Mouse (Mus musculus) layer of hippocampus, adult 9-11 months (tissue): ENCODE measurements around the gene Lifr.

Experiments
- DNase-seq: peaks from one replicate; pipeline ENCODE4 v3.0.0; 2022

Gene Lifr

GRCm38 (mm10) chr15:7090211-7090765 lies at the start of gene Lifr:
TSS of gene Lifr (plus strand) at chr15:7090614.
- no peak for DNase-seq

GRCm38 (mm10) chr15:7044081-7044749 lies 46.2 kb upstream of the Lifr start:
- no peak for DNase-seq

- DNase-seq: no peak
Observed at GRCm38 (mm10) chr15:7045056-7045455, 45.4 kb upstream of the Lifr start.

GRCm38 (mm10) chr15:7047931-7048330 lies 42.5 kb upstream of the Lifr start:
- peak; percentile 60 for DNase-seq

- no peak for DNase-seq
Observed at GRCm38 (mm10) chr15:7048916-7049315, 41.5 kb upstream of the Lifr start.

GRCm38 (mm10) chr15:7051666-7052065 lies 38.7 kb upstream of the Lifr start:
- DNase-seq: no peak

GRCm38 (mm10) chr15:7052117-7052516 lies 38.3 kb upstream of the Lifr start:
- no peak for DNase-seq

GRCm38 (mm10) chr15:7056851-7057250 lies 33.6 kb upstream of the Lifr start:
- no peak for DNase-seq

GRCm38 (mm10) chr15:7060522-7060921 lies 29.9 kb upstream of the Lifr start:
- no peak for DNase-seq

- no peak for DNase-seq
Observed at GRCm38 (mm10) chr15:7061995-7062697, 28.3 kb upstream of the Lifr start.

GRCm38 (mm10) chr15:7062698-7063009 lies 27.8 kb upstream of the Lifr start:
- no peak for DNase-seq

GRCm38 (mm10) chr15:7063521-7064240 lies 26.7 kb upstream of the Lifr start:
- no peak for DNase-seq

GRCm38 (mm10) chr15:7064992-7065523 lies 25.4 kb upstream of the Lifr start:
- no peak for DNase-seq

GRCm38 (mm10) chr15:7065624-7066023 lies 24.8 kb upstream of the Lifr start:
- DNase-seq: no peak

- no peak for DNase-seq
Observed at GRCm38 (mm10) chr15:7066752-7067151, 23.7 kb upstream of the Lifr start.

GRCm38 (mm10) chr15:7069374-7069773 lies 21.0 kb upstream of the Lifr start:
- no peak for DNase-seq

GRCm38 (mm10) chr15:7070199-7070794 lies 20.1 kb upstream of the Lifr start:
- DNase-seq: no peak

- no peak for DNase-seq
Observed at GRCm38 (mm10) chr15:7073269-7073668, 17.1 kb upstream of the Lifr start.

GRCm38 (mm10) chr15:7075185-7075584 lies 15.2 kb upstream of the Lifr start:
- DNase-seq: peak; percentile 20

GRCm38 (mm10) chr15:7078356-7078755 lies 12.1 kb upstream of the Lifr start:
- no peak for DNase-seq

GRCm38 (mm10) chr15:7079631-7080337 lies 10.6 kb upstream of the Lifr start:
- DNase-seq: no peak

GRCm38 (mm10) chr15:7080916-7081626 lies 9.3 kb upstream of the Lifr start:
- no peak for DNase-seq
